Comparison of ENCODE assay signal across 12 mouse cellular contexts in genomic region chr4:59255988-59256387, GRCm38 (mm10).
"Had no signal": no experiment of that assay in that cellular context is flagged by ENCODE, and none has a peak within 500 bp of the region (broad histone marks: within the 10 kb centered on the region; RNA-seq: fewer than 3 reads in every experiment).

No protein-coding gene starts in this region.

- ATAC-seq: midbrain, embryonic 13.5 days had no signal

- H3K4me1 ChIP-seq: midbrain, embryonic 13.5 days; neural tube, embryonic 12.5 days had no signal

- H3K36me3 ChIP-seq: liver, embryonic 13.5 days; midbrain, embryonic 13.5 days; neural tube, embryonic 12.5 days had no signal

- H3K4me3 ChIP-seq: layer of hippocampus, adult 2 months; liver, embryonic 13.5 days; midbrain, embryonic 13.5 days; neural tube, embryonic 12.5 days had no signal

- H3K4me2 ChIP-seq: liver, embryonic 13.5 days; midbrain, embryonic 13.5 days; neural tube, embryonic 12.5 days had no signal

- DNase-seq: kidney, adult 18-20 months; kidney, postnatal 10 days; kidney, postnatal 4 days; liver; liver, embryonic 13.5 days; lung, adult 18-20 months; right cerebral cortex, postnatal 14 days; thymus, adult 18-20 months; thymus, postnatal 14 days had no signal

- H3K9me3 ChIP-seq: liver, embryonic 13.5 days; midbrain, embryonic 13.5 days; neural tube, embryonic 12.5 days had no signal

- H3K27me3 ChIP-seq: liver, embryonic 13.5 days; midbrain, embryonic 13.5 days; neural tube, embryonic 12.5 days had no signal

- H3K27ac ChIP-seq: layer of hippocampus, adult 2 months; liver, embryonic 13.5 days; midbrain, embryonic 13.5 days; neural tube, embryonic 12.5 days had no signal

- H3K9ac ChIP-seq: liver, embryonic 13.5 days; midbrain, embryonic 13.5 days; neural tube, embryonic 12.5 days had no signal
